Mouse (Mus musculus): ENCODE measurements around the gene Parp11.

Parp11 gene

DNA sequence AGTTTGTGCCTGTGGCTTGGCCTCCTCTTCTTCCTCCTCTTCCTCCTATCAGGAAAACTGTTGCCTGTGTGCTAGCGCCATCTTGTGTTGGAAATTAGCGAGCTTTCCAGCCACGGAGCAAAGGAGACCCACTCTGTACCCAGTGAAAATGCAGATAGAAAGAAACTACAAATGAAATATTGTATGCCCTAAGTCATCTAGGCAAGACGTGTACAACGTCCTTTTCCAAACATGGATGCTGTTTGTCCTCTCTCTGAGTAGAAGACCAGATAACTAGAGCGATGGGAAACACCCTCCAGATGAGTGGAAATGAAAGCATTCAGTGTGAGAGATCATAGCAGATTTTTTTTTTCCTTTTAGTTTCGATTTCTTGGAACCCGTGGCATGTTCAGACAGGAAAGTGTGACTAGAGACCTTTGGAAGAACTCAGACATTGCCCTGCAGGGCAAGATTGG is at the start of gene Parp11:
Gene Parp11, plus strand, starts transcription at position 405 of the 455 bp plus-strand sequence.
- no peak for DNase-seq (ENCODE audit: extremely low spot score, low read depth, low spot score)

DNA sequence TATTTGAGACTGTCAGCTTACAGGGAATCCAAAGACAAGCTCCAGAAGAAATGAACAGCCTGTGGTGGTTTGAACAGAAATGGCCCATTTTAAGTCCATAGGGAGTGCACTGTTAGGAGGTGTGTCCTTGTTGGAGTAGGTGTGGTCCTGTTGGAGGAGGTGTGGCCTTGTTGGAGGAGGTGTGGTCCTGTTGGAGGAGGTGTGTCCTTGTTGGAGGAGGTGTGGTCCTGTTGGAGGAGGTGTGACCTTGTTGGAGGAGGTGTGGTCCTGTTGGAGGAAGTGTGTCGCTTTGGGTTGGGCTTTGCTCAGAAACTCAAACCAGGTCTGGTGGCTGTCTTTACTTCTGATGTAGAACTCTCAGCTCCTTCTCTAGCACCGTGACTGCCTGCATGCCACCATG is 48.6 kb upstream of the Parp11 start:
- DNase-seq (ENCODE audit: extremely low spot score, low read depth, low spot score) = no peak

DNA sequence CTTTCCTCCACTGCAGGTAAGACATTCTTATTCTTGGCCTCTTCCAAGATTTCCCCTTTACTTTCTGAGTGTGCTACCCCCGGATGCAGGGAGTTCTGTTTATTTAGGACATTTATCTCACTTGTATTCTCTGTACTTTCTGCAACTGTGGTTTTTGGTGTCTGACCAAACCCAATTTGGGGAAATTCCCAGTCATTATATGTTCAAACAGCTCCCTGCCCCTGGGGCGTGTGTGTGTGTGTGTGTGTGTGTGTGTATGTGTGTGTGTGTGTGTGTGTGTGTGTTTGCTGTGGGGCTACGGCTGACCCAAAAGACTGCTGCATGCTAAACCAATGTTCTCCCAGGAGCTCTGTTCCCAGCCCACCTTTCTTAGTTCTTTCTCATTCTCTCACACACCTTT is 45.2 kb upstream of the Parp11 start:
- no peak for DNase-seq (ENCODE audit: extremely low spot score, low read depth, low spot score)

DNA sequence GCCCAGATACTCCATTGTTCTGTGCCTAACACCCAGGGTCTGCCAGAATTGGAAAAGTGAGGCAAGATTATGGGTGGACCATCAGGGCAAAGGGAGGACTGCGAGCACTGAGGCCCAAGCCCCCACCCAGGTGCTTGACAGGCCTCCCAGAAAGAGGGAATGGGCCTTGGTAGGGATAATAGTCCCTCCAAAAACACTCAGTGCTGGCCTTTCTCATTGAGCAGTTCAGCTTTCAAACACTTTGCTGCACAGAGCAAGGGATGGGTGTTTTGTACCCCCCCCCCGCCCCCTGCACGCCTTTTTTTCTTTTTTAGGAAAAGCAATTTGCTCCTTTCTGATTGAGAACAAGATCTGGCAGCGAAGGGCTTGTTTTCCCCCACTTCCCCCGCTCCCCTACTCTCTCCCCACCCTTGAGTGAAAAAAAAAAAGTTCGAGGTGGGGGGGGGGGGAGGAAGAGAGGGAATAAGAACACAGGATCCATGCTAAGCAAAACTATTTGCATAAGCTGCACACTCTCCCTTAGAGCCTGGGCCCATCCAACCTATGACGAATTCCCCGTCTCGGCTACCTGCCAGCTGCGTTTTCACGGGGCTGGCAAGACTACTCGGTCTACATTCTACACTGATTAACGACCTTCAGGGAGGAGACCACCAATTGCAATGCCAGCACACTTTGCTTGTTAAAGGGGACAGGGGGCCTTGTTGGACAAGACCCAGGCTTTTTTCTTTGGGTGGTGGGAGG is 42.4 kb upstream of the Parp11 start:
- no peak for DNase-seq (ENCODE audit: extremely low spot score, low read depth, low spot score)

DNA sequence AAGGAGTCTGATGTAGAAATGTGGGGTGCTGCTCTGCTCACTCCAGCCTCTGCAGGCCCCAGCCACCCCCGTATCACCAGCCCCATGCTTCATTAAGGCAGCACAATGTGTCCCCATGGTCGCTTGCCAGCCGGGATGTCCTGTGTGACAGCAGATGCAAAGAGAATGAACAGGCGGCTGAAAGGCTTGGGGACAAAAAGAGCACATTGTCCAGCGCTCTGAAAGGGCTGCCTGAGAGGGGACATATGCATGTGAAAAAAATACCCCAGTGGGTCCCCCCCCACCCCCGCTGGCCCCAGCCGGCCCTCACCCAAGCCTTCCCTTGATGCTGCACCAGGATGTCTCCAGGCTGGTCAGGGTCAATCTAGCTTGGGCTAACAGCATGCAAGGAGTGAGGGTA is 41.0 kb upstream of the Parp11 start:
- DNase-seq (ENCODE audit: extremely low spot score, low read depth, low spot score) = no peak

DNA sequence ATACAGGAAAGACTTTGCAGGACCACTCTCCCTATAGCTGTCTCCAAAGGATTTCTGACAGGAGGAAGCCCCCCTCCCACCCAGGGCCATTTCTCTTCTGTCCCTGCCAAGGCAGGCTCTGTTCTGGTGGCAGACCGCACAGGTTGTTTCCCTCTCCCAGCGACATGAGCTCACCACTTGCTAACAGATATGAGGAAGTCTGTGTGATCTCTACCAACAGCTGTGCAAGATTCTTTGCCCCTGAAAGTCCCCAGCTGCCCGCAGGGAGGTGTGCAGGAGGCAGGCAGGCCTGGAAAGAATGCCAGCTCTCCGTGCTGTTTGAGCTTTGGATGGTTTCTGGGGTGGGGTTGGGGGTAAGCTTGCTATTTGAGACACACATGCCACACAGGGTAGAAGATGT is 38.9 kb upstream of the Parp11 start:
- DNase-seq (ENCODE audit: extremely low spot score, low read depth, low spot score) = no peak

DNA sequence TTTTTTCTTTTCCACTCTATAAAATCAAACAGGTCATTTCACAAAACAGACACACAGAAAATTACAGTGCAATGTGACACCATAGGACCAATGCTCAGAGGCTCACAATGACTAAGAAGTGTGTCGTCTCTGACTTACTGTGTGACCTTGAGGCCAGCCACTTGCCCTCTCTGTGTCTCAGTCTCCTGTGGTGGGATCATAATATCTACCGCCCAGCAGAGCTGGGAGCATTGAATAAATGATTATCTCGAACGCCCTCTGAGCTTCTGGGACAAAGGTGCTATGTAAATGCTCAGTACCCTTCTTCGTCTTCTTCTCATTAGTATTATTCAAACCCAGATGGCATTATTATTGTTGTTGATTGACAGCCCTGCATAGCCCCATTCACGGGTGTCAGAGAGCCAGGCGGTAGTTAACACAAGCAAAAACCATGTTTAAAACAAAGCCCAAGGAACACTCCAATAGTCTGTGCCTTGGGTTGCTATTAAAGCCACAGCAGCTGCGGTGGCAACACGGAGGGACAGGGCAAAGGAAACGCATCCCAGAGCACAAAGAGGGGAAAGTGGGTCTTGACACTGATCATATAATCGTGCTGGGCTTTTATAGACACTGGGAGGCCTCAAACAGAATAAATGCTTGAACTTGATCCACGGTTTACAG is 29.0 kb upstream of the Parp11 start:
- DNase-seq (ENCODE audit: extremely low spot score, low read depth, low spot score) = no peak

DNA sequence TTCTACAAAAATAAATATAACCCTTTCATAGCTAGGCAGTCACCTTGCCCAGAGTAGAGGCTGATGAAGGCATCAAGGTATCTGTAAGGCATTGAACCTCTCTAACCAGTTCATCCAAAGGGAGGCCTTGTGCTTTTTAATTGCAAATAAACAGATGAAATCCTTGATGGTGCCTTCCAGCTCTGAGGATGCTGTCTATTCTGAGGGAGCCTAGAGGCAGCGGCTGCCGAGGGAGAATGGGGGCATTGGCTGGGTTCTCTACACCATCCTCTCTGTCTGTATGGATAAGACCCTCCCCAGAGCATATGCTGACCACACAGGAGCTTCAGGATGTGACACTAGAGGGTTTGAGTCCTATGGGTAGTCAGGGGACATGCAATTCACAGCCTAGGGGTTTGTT is 28.3 kb upstream of the Parp11 start:
- DNase-seq (ENCODE audit: extremely low spot score, low read depth, low spot score) = no peak

DNA sequence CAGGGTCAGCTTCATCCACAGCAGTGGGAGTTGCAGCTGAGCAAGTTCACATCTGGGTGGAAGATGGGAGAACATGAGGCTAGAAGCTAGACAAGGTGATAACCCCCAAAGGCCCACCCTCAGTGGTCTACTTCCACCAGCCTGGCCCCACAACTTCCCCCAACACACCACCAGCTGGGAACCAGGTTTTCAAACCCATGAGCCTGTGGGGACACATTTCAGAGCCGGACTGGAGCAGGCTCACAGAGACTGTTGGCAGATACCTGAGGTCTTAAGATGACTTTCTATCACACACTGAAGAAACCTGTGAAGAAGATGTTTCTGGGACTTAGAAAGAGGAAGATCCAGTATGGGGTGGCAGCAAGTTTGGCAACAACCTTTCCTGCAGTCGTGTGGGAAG is 26.5 kb upstream of the Parp11 start:
- no peak for DNase-seq (ENCODE audit: extremely low spot score, low read depth, low spot score)

DNA sequence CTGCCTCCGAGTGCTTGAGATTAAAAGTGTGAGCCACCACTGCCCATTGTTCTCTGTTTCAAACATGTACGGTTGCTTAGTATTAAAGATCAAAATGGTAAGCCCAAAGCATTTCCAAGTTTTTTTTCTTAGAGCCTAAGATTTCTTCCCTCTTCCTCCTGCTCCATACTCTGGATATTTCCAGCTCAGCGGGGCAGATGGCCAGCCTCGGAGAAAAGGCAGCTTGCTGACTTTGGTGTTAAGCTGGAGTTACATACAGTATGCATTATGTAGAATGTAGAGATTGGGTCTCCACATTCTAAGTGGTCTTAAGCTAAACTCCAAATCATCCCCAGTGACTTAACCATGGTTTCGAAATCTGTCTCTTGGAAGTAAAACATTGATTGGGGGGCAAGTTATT is 21.5 kb upstream of the Parp11 start:
- DNase-seq (ENCODE audit: extremely low spot score, low read depth, low spot score) = no peak

DNA sequence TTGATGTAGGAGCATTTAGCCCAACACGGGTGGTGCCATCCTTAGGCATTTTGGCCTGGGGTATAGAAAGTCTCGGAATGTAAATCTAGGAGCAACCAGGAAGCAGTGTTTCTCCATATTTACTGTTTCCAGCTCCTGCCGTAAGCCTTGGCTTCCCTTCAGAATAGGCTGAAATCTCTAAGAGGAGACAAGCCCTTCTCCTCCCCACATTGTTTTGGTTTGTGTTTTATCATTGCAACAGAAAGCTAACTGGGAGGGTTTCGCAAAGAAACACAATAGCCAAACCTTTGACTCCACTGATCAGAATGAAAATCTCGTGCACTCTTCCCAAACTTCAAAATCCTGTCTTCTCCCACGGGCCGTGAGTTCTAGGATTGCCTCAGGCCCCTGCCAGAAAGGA is 15.9 kb upstream of the Parp11 start:
- no peak for DNase-seq (ENCODE audit: extremely low spot score, low read depth, low spot score)

DNA sequence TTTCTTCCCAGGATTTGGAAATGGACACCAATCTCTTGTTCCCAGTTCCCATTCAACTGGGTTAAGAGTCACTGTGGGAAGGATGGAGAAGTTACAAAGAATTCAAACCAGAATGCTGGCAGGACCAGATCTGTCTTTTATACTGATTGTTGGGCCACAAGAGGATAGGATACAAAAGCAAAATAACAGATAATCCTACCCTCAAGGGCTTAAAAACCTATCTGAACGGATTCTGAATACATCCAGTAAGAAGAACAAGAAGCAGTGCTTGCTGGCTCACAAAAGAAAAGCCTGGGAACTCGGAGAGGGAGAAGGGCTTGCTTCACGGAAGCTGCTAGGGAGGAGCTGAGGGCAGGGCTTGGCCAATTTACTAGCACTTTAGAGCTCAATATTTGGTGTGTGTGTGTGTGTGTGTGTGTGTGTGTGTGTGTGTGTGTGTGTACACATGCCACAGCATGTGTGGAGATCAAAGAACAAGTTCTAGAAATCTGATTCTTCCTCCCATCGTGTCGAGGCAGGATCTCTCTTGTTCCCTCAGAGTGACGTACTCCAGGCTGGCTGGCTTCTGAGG is 15.4 kb upstream of the Parp11 start:
- no peak for DNase-seq (ENCODE audit: extremely low spot score, low read depth, low spot score)

DNA sequence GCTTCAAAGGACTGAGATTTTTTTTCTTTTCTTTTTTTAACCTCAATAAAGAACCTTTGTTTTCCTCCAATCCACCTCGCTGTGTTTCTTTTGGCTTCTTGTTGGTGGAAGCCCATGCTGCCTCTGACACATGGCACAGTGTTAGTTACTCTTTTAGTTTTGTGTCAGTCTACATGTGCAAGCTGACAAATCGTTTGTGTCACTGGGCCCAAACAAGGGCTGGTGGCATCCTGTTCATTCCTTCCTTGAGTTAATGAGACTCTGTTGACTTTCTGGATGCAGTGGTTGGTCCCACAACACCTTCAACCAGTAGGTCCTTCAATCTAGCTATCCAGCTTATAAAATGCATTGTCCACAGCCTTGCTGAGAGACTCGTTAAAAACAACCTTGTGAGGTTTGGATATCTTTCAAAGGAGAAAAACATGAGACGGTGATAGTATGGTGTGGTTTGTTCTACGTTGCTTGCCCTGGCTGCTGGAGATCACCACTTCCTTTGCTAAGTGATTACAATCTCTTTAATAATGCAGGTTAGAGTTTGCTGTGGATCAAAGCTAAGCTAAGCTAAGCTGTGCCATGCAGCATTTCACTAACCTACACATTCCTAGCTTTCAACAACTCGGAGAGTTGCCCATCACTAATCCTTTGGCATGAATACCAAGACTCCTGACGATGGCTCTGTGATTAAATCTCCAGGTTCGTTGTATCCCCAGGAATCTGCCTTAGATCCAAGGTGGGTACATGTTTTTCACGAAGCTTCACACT is 12.6 kb upstream of the Parp11 start:
- no peak for DNase-seq (ENCODE audit: extremely low spot score, low read depth, low spot score)

DNA sequence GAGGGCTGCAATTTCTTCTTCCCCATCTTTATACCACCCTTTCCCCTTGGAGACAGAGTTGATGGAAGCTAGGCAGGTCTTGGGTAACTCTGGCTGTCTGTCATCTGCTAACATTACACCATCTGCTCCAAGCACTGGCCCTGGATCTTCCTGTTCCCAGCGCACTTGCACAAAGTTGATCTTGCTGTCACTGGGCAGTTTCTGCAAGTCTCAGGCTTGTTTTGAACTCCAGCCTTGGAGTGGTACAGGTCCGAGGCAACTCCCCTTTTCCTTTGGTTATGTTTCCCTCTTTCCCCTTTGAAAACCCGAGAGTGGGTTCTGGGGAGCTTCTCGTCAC is 12.0 kb upstream of the Parp11 start:
- no peak for DNase-seq (ENCODE audit: extremely low spot score, low read depth, low spot score)

DNA sequence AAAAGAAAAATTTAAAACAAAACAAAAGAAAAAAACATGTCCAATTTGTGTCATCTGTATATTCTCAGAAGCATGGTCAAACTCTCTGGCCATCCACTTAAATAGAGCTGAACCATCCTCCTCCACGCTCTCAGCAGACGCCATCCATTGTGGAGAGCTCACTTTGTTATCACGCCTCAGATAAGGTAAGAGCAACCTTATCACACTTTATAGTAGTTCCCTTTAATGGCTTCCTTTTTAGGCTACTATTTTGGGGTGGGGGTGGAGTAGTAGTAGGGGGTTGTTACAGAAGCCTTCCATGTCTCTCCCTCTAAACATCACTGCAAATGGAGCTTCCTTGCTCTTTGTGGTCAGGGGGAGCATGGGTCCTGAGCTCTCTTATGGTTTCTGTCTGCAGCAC is 7.6 kb upstream of the Parp11 start:
- no peak for DNase-seq (ENCODE audit: extremely low spot score, low read depth, low spot score)

DNA sequence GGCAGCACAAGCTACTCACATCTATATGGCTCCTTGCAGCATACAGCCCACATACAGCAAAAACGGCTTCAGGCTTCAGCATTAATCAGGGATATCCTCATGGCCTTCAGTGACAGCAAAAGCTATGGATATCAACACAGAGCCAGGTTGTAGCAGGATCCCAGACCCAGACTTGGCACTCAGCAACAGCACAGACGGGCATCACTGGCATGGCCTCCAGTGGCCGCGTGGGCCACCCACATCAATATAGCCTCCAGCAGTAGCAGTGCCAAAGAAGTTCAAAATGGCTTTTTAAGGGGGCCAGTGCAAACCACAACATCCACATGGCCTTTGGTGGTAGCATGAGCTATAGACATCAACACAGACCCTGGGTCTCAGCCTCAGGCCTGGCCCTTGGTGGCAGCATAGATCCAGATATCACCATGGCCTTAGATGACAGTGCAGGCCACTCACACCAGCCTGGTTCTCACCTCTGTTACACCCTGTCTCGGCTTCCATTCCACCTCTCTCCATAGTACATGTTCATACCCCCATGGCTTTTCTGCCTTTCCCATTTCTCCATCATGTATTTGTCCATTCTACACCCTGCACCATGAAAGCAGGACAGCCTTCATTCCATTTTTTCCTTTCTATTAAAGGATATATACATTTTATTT is 7.0 kb upstream of the Parp11 start:
- DNase-seq (ENCODE audit: extremely low spot score, low read depth, low spot score) = no peak

DNA sequence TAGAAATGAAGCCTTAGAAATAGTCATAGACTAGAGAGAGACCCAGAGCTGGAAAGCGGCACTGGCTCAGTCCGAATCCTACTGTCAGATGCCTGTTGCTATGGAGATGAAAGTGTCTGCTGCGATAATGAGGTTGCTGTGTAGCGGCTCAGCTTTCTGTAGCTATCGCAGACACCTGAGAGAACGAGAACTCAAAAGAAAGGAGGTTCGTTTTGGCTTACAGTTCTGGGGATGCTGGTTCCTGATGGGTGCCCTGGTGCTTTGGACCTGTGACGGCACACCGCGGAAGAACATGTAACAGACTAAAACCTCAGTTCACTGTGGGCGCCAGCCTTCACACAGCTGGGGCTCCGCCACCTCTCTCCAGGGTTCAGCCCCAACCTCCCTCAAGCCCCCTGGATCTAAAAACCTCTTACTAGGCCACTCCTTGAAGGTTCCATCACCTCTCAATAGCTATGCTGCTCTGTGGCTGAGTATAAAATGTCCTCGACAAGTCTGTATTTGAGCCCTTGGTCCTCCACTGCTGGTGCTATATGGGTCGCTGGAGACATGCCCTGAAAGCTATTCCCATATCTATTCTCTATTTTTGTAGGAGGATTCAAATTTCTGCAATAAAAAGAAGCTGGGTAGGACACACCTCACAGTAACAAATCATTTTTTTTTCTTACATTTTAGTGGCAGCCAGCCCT is 6.1 kb upstream of the Parp11 start:
- no peak for DNase-seq (ENCODE audit: extremely low spot score, low read depth, low spot score)

DNA sequence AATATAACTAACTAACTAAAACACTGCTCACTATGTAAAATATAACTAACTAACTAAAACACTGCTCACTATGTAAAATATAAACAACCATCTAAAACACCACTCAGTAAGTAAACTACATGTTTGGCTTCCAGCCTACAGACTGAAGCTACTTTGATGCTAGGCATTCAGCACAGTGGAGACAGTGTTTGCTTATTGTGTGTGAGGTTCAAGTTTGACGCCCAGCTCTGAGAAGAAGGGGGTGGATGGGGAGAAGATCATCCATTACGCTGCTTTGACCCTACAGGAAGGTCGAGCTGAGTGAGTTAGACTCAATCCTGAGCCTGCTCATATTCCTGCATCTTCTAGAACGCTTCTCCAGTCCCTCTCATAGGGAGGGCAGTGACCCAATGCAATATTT is 4.1 kb upstream of the Parp11 start:
- DNase-seq (ENCODE audit: extremely low spot score, low read depth, low spot score) = no peak

DNA sequence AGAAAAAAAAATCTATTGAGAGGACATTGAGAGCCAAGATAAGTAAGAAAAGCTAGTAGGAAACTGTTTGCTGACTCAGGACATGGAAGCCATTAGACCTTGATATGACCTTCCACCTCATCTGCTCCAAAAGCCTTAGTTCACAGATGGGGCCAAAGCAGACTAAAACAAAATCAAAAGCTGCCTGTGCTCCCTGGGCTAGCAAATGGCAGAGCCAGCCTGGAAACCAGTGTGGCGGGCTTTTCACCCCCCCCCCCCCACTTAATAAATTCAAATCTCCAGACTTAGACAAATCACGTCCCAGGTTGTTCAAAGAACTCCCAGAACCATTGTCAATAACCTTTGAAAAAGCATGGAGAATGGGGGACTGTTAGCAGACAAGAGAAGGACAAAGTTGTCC is 2.7 kb upstream of the Parp11 start:
- DNase-seq (ENCODE audit: extremely low spot score, low read depth, low spot score) = no peak

DNA sequence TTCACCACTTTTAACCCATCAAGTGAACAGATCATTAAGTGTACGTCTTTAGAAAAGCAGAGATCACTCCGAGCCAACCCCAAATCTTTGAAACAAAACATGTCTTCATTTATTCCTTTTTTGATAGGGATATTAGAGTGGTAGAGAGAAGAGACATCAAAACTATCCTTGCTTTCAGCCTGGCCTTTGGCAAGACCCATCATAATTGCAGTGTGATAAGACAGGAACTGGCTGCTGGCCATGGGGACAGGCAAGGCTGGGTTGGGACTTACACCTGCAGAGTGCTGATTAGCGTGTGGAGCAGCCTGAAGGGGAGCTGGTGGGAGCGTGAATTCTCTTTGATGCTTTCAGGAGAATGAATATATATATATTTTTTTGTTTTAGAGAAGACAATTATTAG is 2.2 kb upstream of the Parp11 start:
- DNase-seq (ENCODE audit: extremely low spot score, low read depth, low spot score) = no peak
